Mouse (Mus musculus): ENCODE results near the gene Rmi1. TPM values are rescaled to one million over a fixed set of nuclear protein-coding genes. Genes with fewer than 3 reads are reported as not detected.

Gene Rmi1
- polyA plus RNA-seq, 1 experiment from 2014 or later = 32.9 TPM

GRCm38 (mm10) chr13:58415374-58415773, 13.3 kb downstream of the Rmi1 start:
- Histone ChIP-seq H3K9me3 (ENCODE audit: control insufficient read depth, low read length) (peaks cover 5% of the 10 kb centered on the region; the same call in 1 of the 2 replicates), H3K4me3 (ENCODE audit: low read depth, low read length) (no peak overlapping the region), H3K27me3 (replicated peaks; ENCODE audit: control insufficient read depth, insufficient read depth, low read length) (no peaks in the 10 kb centered on the region), H3K9ac (ENCODE audit: low read depth, low read length) (no peak overlapping the region), H3K36me3 (ENCODE audit: control insufficient read depth, insufficient read depth, low read length) (peaks cover 4% of the 10 kb centered on the region), H3K4me2 (no peak overlapping the region), H3K27ac (ENCODE audit: low read depth, low read length) (no peak overlapping the region), H3K4me1 (replicated peaks; ENCODE audit: control insufficient read depth, insufficient read depth, low read length) (no peaks in the 10 kb centered on the region)
- ATAC-seq (replicated peaks; ENCODE audit: low FRiP score) (no peak), DNase-seq (ENCODE audit: low spot score) (no peak)
- 85% methylated on average over 6 of the region's 6 CpGs for WGBS

- Histone ChIP-seq H3K4me1 (replicated peaks; ENCODE audit: control insufficient read depth, insufficient read depth, low read length) (no peaks in the 10 kb centered on the region), H3K9me3 (ENCODE audit: control insufficient read depth, low read length) (peaks cover 5% of the 10 kb centered on the region; the same call in 1 of the 2 replicates), H3K27ac (ENCODE audit: low read depth, low read length) (no peak overlapping the region), H3K27me3 (replicated peaks; ENCODE audit: control insufficient read depth, insufficient read depth, low read length) (no peaks in the 10 kb centered on the region), H3K36me3 (ENCODE audit: control insufficient read depth, insufficient read depth, low read length) (no peaks in the 10 kb centered on the region), H3K4me3 (ENCODE audit: low read depth, low read length) (no peak overlapping the region), H3K4me2 (no peak overlapping the region), H3K9ac (ENCODE audit: low read depth, low read length) (no peak overlapping the region)
- ATAC-seq (replicated peaks; ENCODE audit: low FRiP score) = no peak
- no peak for DNase-seq (ENCODE audit: low spot score)
- 80% methylated on average over 5 of the region's 5 CpGs for WGBS
These were observed 13.8 kb downstream of the Rmi1 start for GRCm38 (mm10) chr13:58415838-58416237.

DNA sequence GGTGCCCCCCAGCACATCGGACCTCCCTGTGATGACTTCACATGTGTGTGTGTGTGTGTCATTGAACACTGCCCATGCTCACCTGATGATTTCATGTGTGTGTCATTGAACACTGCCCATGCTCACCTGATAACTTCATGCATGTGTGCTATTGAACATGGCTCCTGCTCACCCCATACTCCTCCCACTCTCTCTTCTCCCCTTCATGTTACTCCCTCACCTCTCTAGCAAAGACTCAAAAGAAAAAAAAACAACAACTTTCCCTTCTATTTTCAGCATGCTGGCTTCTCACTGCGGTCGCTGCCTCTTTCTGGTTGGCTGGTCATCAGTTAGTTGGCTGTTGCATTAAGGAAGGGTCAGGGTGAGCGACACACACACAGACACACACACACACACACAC, 16.6 kb downstream of the Rmi1 start:
- Histone ChIP-seq H3K4me2 (no peak overlapping the region), H3K9me3 (ENCODE audit: control insufficient read depth, low read length) (no peaks in the 10 kb centered on the region), H3K36me3 (ENCODE audit: control insufficient read depth, insufficient read depth, low read length) (no peaks in the 10 kb centered on the region), H3K9ac (ENCODE audit: low read depth, low read length) (no peak overlapping the region), H3K27me3 (replicated peaks; ENCODE audit: control insufficient read depth, insufficient read depth, low read length) (no peaks in the 10 kb centered on the region), H3K4me3 (ENCODE audit: low read depth, low read length) (no peak overlapping the region), H3K27ac (ENCODE audit: low read depth, low read length) (no peak overlapping the region), H3K4me1 (replicated peaks; ENCODE audit: control insufficient read depth, insufficient read depth, low read length) (no peaks in the 10 kb centered on the region)
- DNase-seq (ENCODE audit: low spot score) (no peak), ATAC-seq (replicated peaks; ENCODE audit: low FRiP score) (no peak)
- 86% methylated on average over 4 of the region's 4 CpGs for WGBS

- Histone ChIP-seq H3K4me2 (no peak overlapping the region), H3K27ac (ENCODE audit: low read depth, low read length) (no peak overlapping the region), H3K36me3 (ENCODE audit: control insufficient read depth, insufficient read depth, low read length) (no peaks in the 10 kb centered on the region), H3K4me3 (ENCODE audit: low read depth, low read length) (no peak overlapping the region), H3K27me3 (replicated peaks; ENCODE audit: control insufficient read depth, insufficient read depth, low read length) (no peaks in the 10 kb centered on the region), H3K4me1 (replicated peaks; ENCODE audit: control insufficient read depth, insufficient read depth, low read length) (no peaks in the 10 kb centered on the region), H3K9ac (ENCODE audit: low read depth, low read length) (no peak overlapping the region), H3K9me3 (ENCODE audit: control insufficient read depth, low read length) (no peaks in the 10 kb centered on the region)
- WGBS = 91% methylated on average over 1 of the region's 1 CpGs
- no peak for DNase-seq (ENCODE audit: low spot score)
- ATAC-seq (replicated peaks; ENCODE audit: low FRiP score) = no peak
These were observed 17.2 kb downstream of the Rmi1 start for GRCm38 (mm10) chr13:58419266-58419665.

- DNase-seq (ENCODE audit: low spot score) = no peak
- Histone ChIP-seq H3K27me3 (replicated peaks; ENCODE audit: control insufficient read depth, insufficient read depth, low read length) (no peaks in the 10 kb centered on the region; the same call in 1 of the 2 replicates), H3K9me3 (ENCODE audit: control insufficient read depth, low read length) (no peaks in the 10 kb centered on the region), H3K4me2 (no peak overlapping the region), H3K9ac (ENCODE audit: low read depth, low read length) (no peak overlapping the region), H3K36me3 (ENCODE audit: control insufficient read depth, insufficient read depth, low read length) (no peaks in the 10 kb centered on the region), H3K4me1 (replicated peaks; ENCODE audit: control insufficient read depth, insufficient read depth, low read length) (no peaks in the 10 kb centered on the region), H3K27ac (ENCODE audit: low read depth, low read length) (no peak overlapping the region), H3K4me3 (ENCODE audit: low read depth, low read length) (no peak overlapping the region)
- WGBS = 69% methylated on average over 4 of the region's 4 CpGs
- ATAC-seq (replicated peaks; ENCODE audit: low FRiP score) = no peak
These were observed 19.0 kb downstream of the Rmi1 start for GRCm38 (mm10) chr13:58421026-58421425.

DNA sequence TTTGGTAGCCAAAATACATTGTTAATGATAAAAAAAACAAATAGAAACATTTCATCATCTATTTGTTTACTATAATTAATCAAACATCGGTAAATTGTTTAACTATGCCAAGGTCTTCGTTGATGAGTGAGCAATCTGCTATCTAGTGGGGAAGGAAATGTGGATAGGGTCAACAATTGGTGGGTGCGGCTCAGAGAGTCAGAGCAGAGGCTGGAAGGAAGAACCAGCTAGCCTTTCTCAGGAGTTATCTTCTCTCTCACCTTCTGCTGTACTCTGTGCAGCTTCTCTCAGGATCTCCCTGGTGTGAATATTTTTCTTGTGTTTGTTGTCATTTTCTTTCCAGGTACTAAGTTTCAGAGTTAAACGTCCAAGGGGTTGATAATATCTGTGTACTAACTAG, 20.2 kb downstream of the Rmi1 start:
- H3K9me3 ChIP-seq (ENCODE audit: control insufficient read depth, low read length) = no peaks in the 10 kb centered on the region
- H3K36me3 ChIP-seq (ENCODE audit: control insufficient read depth, insufficient read depth, low read length) = no peaks in the 10 kb centered on the region
- H3K9ac ChIP-seq (ENCODE audit: low read depth, low read length) = no peak overlapping the region
- no peak overlapping the region for H3K4me3 ChIP-seq (ENCODE audit: low read depth, low read length)
- ATAC-seq (replicated peaks; ENCODE audit: low FRiP score) (no peak), DNase-seq (ENCODE audit: low spot score) (no peak)
- no peaks in the 10 kb centered on the region; the same call in 1 of the 2 replicates for H3K27me3 ChIP-seq (replicated peaks; ENCODE audit: control insufficient read depth, insufficient read depth, low read length)
- no peak overlapping the region for H3K4me2 ChIP-seq
- H3K27ac ChIP-seq (ENCODE audit: low read depth, low read length) = no peak overlapping the region
- no peaks in the 10 kb centered on the region for H3K4me1 ChIP-seq (replicated peaks; ENCODE audit: control insufficient read depth, insufficient read depth, low read length)
- WGBS = 56% methylated on average over 4 of the region's 4 CpGs

- no peak overlapping the region for H3K9ac ChIP-seq (ENCODE audit: low read depth, low read length)
- DNase-seq (ENCODE audit: low spot score) = no peak
- no peak overlapping the region for H3K4me2 ChIP-seq
- 59% methylated on average over 10 of the region's 10 CpGs for WGBS
- H3K36me3 ChIP-seq (ENCODE audit: control insufficient read depth, insufficient read depth, low read length) = no peaks in the 10 kb centered on the region
- no peak overlapping the region for H3K4me3 ChIP-seq (ENCODE audit: low read depth, low read length)
- no peak for ATAC-seq (replicated peaks; ENCODE audit: low FRiP score)
- no peaks in the 10 kb centered on the region for H3K9me3 ChIP-seq (ENCODE audit: control insufficient read depth, low read length)
- H3K27ac ChIP-seq (ENCODE audit: low read depth, low read length) = no peak overlapping the region
- no peaks in the 10 kb centered on the region; the same call in 1 of the 2 replicates for H3K27me3 ChIP-seq (replicated peaks; ENCODE audit: control insufficient read depth, insufficient read depth, low read length)
- no peaks in the 10 kb centered on the region for H3K4me1 ChIP-seq (replicated peaks; ENCODE audit: control insufficient read depth, insufficient read depth, low read length)
These were observed 21.1 kb downstream of the Rmi1 start for GRCm38 (mm10) chr13:58423061-58423660.

DNA sequence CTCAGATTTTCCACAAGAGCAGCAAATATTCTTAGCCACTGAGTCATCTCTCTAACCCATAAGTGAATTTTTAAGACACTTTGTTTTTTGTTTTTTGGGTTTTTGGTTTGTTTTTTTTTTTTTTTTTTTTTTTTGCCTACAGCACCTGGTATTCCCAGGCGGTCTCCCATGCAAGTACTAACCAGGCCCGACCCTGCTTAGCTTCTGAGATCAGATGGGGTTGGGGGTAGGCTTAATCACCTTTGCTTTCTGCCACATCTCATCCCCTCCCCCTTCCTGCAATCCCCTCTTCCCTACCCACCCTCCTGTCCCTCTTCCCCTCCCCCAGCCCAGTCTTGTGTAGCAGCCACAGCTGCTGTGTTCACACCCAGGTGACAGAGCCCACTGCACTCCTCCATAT, 37.7 kb downstream of the Rmi1 start:
- no peak for ATAC-seq (replicated peaks; ENCODE audit: low FRiP score)
- Histone ChIP-seq H3K27me3 (replicated peaks; ENCODE audit: control insufficient read depth, insufficient read depth, low read length) (no peaks in the 10 kb centered on the region), H3K36me3 (ENCODE audit: control insufficient read depth, insufficient read depth, low read length) (no peaks in the 10 kb centered on the region), H3K4me3 (ENCODE audit: low read depth, low read length) (no peak overlapping the region), H3K9ac (ENCODE audit: low read depth, low read length) (no peak overlapping the region), H3K4me2 (no peak overlapping the region), H3K4me1 (replicated peaks; ENCODE audit: control insufficient read depth, insufficient read depth, low read length) (no peaks in the 10 kb centered on the region), H3K9me3 (ENCODE audit: control insufficient read depth, low read length) (no peaks in the 10 kb centered on the region), H3K27ac (ENCODE audit: low read depth, low read length) (no peak overlapping the region)
- WGBS = 59% methylated on average over 2 of the region's 2 CpGs
- no peak for DNase-seq (ENCODE audit: low spot score)

- Histone ChIP-seq H3K27ac (ENCODE audit: low read depth, low read length) (no peak overlapping the region), H3K36me3 (ENCODE audit: control insufficient read depth, insufficient read depth, low read length) (no peaks in the 10 kb centered on the region), H3K4me3 (ENCODE audit: low read depth, low read length) (no peak overlapping the region), H3K9me3 (ENCODE audit: control insufficient read depth, low read length) (no peaks in the 10 kb centered on the region), H3K4me1 (replicated peaks; ENCODE audit: control insufficient read depth, insufficient read depth, low read length) (no peaks in the 10 kb centered on the region), H3K27me3 (replicated peaks; ENCODE audit: control insufficient read depth, insufficient read depth, low read length) (peaks cover 11% of the 10 kb centered on the region), H3K4me2 (no peak overlapping the region), H3K9ac (ENCODE audit: low read depth, low read length) (no peak overlapping the region)
- ATAC-seq (replicated peaks; ENCODE audit: low FRiP score) (no peak), DNase-seq (ENCODE audit: low spot score) (no peak)
- WGBS = 78% methylated on average over 4 of the region's 4 CpGs
These were observed 41.3 kb downstream of the Rmi1 start for GRCm38 (mm10) chr13:58443326-58443725.

All from liver, embryonic 11.5 days (tissue).